Mouse (Mus musculus) stomach, embryonic 14.5 days (tissue): ENCODE data around the gene Olfr487. TPM values are rescaled to one million over a fixed set of nuclear protein-coding genes. Genes with fewer than 3 reads are reported as not detected.
"Not testable (repeated sequence)": the region's sequence is repeated elsewhere in the genome, so short reads cannot be mapped to it uniquely, and the experiment has no call there.

Source experiments
- ATAC-seq: fragments of 200-750 bp; cut with Nextera tagmentation; 2 replicates; pipeline ENCODE4 v1.8.0; 2017; ENCODE audit warnings: low read depth, moderate TSS enrichment; ENCODE audit not compliant: insufficient number of reproducible peaks, insufficient read depth, low FRiP score
- H3K27ac ChIP-seq: fragments of 300-500 bp; sonication (generic); 2 replicates; pipeline ENCODE4 v1.5.1; 2014; ENCODE audit warnings: mild to moderate bottlenecking, low read length, moderate library complexity, mixed read lengths
- H3K27me3 ChIP-seq: fragments of 300-500 bp; sonication (generic); 2 replicates; pipeline ENCODE4 v1.6.1; 2014; ENCODE audit warnings: low read length, control low read depth, mixed read lengths; ENCODE audit not compliant: control insufficient read depth, insufficient read depth
- H3K36me3 ChIP-seq: fragments of 300-500 bp; sonication (generic); 2 replicates; pipeline ENCODE4 v1.6.1; 2014; ENCODE audit warnings: mild to moderate bottlenecking, control low read depth, low read length, moderate library complexity, mixed read lengths; ENCODE audit not compliant: control insufficient read depth, insufficient read depth
- H3K4me1 ChIP-seq: fragments of 300-500 bp; sonication (generic); 2 replicates; pipeline ENCODE4 v1.6.1; 2014; ENCODE audit warnings: low read length, control low read depth, mixed read lengths; ENCODE audit not compliant: control insufficient read depth, insufficient read depth
- H3K4me2 ChIP-seq: fragments of 300-500 bp; sonication (generic); replicated peaks from 2 replicates; pipeline ENCODE4 v1.6.1; 2014; ENCODE audit warnings: low read depth, low read length, control low read depth
- H3K4me3 ChIP-seq: fragments of 300-500 bp; sonication (generic); 2 replicates; pipeline ENCODE4 v1.5.1; 2014; ENCODE audit warnings: low read depth, low read length, control low read depth
- H3K9ac ChIP-seq: fragments of 300-500 bp; sonication (generic); replicated peaks from 2 replicates; pipeline ENCODE4 v1.6.1; 2014; ENCODE audit warnings: low read depth, mild to moderate bottlenecking, control low read depth, low read length, moderate library complexity, mixed read lengths
- H3K9me3 ChIP-seq: fragments of 300-500 bp; sonication (generic); 2 replicates; pipeline ENCODE4 v1.6.1; 2016; ENCODE audit warnings: low read depth, low read length, control low read depth; ENCODE audit not compliant: control insufficient read depth
- WGBS: fragments of 180-500 bp; shearing (Covaris S2); extraction: QIAGEN DNeasy Blood & Tissue Kit; methylation state at CpG from one replicate; pipeline ENCODE4 v1.1.7; 2014; 5-methylcytosine and 5-hydroxymethylcytosine counted together
- polyA plus RNA-seq: library from polyadenylated mRNA; unstranded; fragments of >200 nt; fragmentation: Nextera tagmentation; extraction: Ambion mirVana; gene quantifications from 2 replicates; pipeline ENCODE4 v1.2.1, GENCODE M21; 2014

The Olfr487 gene
- polyA plus RNA-seq: not detected in 2 replicates

DNA sequence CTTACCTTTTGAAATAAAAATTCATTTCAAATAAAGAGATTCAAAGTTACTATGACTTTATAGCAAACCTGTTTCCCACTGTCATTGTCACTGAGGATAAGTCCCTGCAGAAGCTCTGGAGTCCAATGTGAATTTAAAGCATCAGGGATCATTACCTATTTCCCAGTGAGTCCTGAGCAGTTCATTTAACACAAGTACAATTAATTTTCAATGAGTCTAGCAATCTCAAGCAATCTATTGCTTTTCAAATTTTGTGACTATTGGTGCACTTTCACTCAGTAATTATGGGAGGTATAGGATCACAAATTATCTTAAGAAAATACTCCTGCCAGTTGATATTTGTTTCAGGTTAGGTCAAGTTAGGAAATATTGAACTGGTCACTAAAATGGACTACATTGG is at the start of gene Olfr487:
TSS of gene Olfr487 (minus strand) at position 101 of the 400 bp plus-strand sequence.
- not testable (repeated sequence) for ATAC-seq, H3K36me3 ChIP-seq, H3K27ac ChIP-seq, H3K4me3 ChIP-seq, H3K9me3 ChIP-seq, H3K9ac ChIP-seq, H3K4me1 ChIP-seq, H3K4me2 ChIP-seq, H3K27me3 ChIP-seq

DNA sequence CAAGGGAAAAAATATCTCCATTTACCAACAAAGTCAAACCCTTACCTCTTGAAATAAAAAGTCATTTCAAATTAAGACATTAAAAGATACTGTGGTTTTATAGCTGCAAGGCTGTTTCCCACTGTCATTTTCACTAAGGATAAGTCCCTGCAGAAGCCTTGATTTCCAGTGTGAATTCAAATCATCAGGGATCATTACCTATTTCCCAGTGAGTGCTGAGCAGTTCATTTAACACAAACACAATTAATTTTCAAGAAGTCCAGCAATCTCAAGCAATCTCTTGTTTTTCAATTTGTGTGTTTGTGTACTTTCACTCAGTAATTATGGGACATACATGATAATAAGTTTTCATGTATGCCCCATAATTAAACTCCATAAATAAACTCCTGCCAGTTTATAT is 43.8 kb upstream of the Olfr487 start, which contains the start of gene Olfr488:
TSS of gene Olfr488 (minus strand) at position 101 of the 400 bp plus-strand sequence.
- Histone ChIP-seq H3K27ac (no peak within 1 kb of the TSS), H3K4me2 (no peak within 1 kb of the TSS), H3K9me3 (no peaks in the 10 kb centered on the region), H3K27me3 (no peaks in the 10 kb centered on the region), H3K9ac (no peak within 1 kb of the TSS), H3K36me3 (no peaks in the 10 kb centered on the region), H3K4me1 (no peaks in the 10 kb centered on the region), H3K4me3 (no peak within 1 kb of the TSS)
- ATAC-seq: no peak

DNA sequence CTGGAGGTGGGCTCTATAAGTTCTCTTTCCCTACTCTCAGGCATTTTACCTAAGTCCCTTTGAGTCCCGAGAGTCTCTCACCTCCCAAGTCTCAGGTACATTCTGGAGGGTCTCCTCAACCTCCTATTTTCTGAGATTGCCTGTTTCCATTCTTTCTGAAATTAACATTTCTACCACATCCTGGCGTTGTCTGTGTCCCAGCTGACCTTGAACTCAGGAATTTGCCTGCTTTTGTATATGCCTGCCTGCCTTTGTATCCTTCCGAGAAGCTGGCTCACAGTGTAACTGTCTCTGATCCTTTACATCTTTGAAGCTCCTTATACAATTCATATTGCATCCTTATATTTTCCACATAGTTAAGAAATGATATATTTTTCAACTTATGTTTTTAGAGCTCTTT is 19.1 kb upstream of the Olfr487 start:
- Histone ChIP-seq H3K4me2 (no peak overlapping the region), H3K27ac (no peak overlapping the region), H3K4me3 (no peak overlapping the region), H3K27me3 (no peaks in the 10 kb centered on the region), H3K36me3 (no peaks in the 10 kb centered on the region), H3K4me1 (no peaks in the 10 kb centered on the region), H3K9ac (no peak overlapping the region), H3K9me3 (no peaks in the 10 kb centered on the region)
- no peak for ATAC-seq
- WGBS: 76% methylated on average over 3 of the region's 3 CpGs

DNA sequence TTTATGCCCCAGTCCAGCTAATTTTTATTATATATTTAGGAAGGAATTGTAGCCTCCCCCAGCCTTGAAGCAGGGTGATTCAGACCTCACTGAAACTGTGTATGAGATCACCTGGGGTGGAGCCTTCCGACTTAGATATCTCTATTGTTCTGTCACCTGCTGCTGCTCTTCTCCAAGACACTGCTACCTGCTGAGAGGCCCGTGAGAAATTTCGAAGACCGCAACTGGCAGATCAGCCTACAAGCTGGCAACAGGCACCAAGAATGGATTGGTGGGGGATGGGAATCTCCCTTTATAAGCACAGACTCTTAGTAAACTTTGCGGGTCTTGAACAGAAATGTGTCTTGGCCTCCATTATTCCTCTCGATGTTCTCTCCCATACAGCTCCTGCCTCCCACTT is 17.5 kb downstream of the Olfr487 start:
- Histone ChIP-seq H3K27ac (no peak overlapping the region), H3K4me1 (no peaks in the 10 kb centered on the region), H3K27me3 (no peaks in the 10 kb centered on the region), H3K36me3 (no peaks in the 10 kb centered on the region), H3K4me2 (no peak overlapping the region), H3K9me3 (no peaks in the 10 kb centered on the region), H3K4me3 (no peak overlapping the region), H3K9ac (no peak overlapping the region)
- no peak for ATAC-seq
- 72% methylated on average over 6 of the region's 6 CpGs for WGBS

DNA sequence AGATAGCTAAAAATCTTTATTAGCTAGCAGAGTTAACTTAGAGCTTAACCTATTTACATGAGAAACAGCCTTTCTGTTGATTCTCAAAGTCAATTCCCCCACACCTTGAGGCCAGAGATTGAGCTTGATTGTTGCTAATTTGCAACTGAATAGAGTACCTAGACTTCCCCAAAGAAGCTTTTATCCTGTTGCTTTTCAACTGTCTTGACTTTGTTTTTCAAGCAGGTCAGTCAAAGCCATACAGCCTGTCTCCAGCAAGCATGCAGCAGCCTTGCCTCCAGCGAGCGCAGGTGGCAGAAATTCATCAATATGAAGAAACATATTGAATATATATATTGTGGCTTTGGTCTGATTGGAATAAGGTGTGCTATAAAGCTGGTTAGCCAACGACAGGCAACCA is 18.1 kb downstream of the Olfr487 start:
- H3K36me3 ChIP-seq, H3K4me1 ChIP-seq, H3K9me3 ChIP-seq, H3K4me2 ChIP-seq, H3K27ac ChIP-seq, H3K9ac ChIP-seq, ATAC-seq, H3K27me3 ChIP-seq, H3K4me3 ChIP-seq: not testable (repeated sequence)
- 60% methylated on average over 3 of the region's 3 CpGs for WGBS

DNA sequence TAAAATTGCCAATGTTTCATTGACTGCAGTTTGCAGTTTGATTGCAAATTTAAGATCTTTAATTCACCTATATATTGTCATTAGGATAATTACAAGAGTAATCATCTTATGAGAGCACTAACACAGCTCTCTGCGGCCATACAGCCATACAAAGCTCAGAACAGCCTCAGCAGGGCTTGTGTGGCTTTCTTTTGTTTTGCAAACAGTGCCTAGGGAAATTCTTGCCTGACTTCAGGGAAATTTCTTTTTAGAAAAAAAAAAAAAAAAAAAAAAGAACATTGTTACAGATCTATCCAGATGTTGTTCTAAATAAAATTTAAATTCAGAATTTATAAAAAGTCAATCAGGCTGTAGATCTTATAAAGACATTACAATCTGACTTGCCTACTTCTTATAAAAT is 21.7 kb downstream of the Olfr487 start:
- not testable (repeated sequence) for H3K4me2 ChIP-seq, ATAC-seq, H3K4me1 ChIP-seq, H3K9me3 ChIP-seq, H3K36me3 ChIP-seq, H3K27me3 ChIP-seq, H3K9ac ChIP-seq, H3K4me3 ChIP-seq, H3K27ac ChIP-seq
- WGBS: 68% methylated on average over 1 of the region's 1 CpGs

DNA sequence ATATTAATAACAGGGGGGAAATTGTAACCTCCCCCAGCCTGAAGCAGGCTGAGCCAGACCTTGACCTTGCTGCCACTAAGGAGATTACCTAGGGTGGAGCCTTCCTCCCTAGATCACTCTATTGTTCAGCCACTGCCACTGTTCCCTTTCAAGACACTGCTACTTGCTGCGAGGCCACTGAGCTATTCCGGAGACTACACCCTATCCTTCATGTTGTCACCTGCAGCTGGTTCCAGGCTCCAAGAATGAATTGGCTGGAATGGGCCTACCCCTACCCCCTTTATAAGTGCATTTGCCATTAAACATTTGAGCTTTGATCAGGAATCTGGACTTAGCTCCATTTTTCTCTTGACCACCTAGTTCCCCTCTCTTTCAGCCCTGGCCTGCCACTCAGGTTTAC is 23.2 kb downstream of the Olfr487 start:
- ATAC-seq, H3K4me2 ChIP-seq, H3K27ac ChIP-seq, H3K9me3 ChIP-seq, H3K4me3 ChIP-seq, H3K9ac ChIP-seq, H3K36me3 ChIP-seq, H3K4me1 ChIP-seq, H3K27me3 ChIP-seq: not testable (repeated sequence)
- 69% methylated on average over 2 of the region's 2 CpGs for WGBS

DNA sequence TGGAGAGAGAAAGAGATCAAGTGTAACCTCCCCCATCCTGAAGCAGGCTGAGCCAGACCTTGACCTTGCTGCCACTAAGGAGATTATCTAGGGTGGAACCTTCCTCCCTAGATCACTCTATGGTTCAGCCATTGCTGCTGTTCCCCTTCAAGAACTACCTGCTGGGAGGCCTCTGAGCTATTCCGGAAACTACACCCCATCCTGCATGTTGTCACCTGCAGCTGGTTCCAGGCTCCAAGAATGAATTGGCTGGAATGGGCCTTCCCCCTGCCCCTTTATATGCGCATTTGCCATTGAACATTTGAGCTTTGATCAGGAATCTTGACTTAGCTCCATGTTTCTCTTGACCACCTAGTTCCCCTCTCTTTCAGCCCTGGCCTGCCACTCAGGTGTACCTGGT is 29.2 kb downstream of the Olfr487 start:
- H3K36me3 ChIP-seq, ATAC-seq, H3K4me3 ChIP-seq, H3K9me3 ChIP-seq, H3K4me2 ChIP-seq, H3K27ac ChIP-seq, H3K4me1 ChIP-seq, H3K27me3 ChIP-seq, H3K9ac ChIP-seq: not testable (repeated sequence)
- 87% methylated on average over 2 of the region's 2 CpGs for WGBS

DNA sequence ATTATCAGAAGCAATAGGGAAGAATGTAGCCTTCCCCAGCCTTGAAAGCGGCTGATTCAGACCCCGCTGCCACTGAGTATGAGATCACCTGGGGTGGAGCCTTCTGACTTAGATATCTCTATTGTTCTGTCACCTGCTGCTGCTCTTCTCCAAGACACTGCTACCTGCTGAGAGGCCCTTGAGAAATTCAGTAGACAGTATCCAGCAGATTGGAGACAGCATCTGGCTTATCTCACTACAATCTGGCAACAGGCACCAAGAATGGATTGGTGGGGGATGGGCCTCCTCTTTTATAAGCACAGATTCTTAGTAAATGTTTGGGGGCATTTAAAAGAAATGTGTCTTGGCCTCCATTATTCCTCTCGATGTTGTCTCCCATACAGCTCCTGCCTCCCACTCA is 30.0 kb downstream of the Olfr487 start:
- not testable (repeated sequence) for H3K4me2 ChIP-seq, H3K9ac ChIP-seq, H3K27me3 ChIP-seq, H3K4me3 ChIP-seq, H3K36me3 ChIP-seq, ATAC-seq, H3K4me1 ChIP-seq, H3K27ac ChIP-seq, H3K9me3 ChIP-seq
- WGBS: 77% methylated on average over 3 of the region's 3 CpGs
